Mouse (Mus musculus) hindbrain, embryonic 14.5 days (tissue): ENCODE data around the gene Txndc12. TPM values are rescaled to one million over a fixed set of nuclear protein-coding genes. Genes with fewer than 3 reads are reported as not detected.

Experiments
- ATAC-seq: fragments of 200-750 bp; cut with Nextera tagmentation; 2 replicates; pipeline ENCODE4 v1.8.0; 2017; ENCODE audit warnings: moderate number of reproducible peaks, mild to moderate bottlenecking, moderate TSS enrichment, moderate library complexity; ENCODE audit not compliant: low FRiP score
- DNase-seq: peaks from one replicate; pipeline ENCODE4 v3.0.0-alpha.2; 2015; ENCODE audit warnings: low spot score
- H3K27ac ChIP-seq: fragments of 300-500 bp; sonication (generic); 2 replicates; pipeline ENCODE4 v1.5.1; 2014; ENCODE audit warnings: mild to moderate bottlenecking, moderate library complexity
- H3K27me3 ChIP-seq: fragments of 300-500 bp; sonication (generic); 2 replicates; pipeline ENCODE4 v1.6.1; 2014; ENCODE audit warnings: mild to moderate bottlenecking, low read length, mixed read lengths; ENCODE audit not compliant: control insufficient read depth, insufficient read depth
- H3K36me3 ChIP-seq: fragments of 300-500 bp; sonication (generic); replicated peaks from 2 replicates; pipeline ENCODE4 v1.6.1; 2014; ENCODE audit not compliant: control insufficient read depth, insufficient read depth
- H3K4me1 ChIP-seq: fragments of 300-500 bp; sonication (generic); replicated peaks from 2 replicates; pipeline ENCODE4 v1.6.1; 2014; ENCODE audit warnings: antibody characterized with exemption, low read length, mixed read lengths; ENCODE audit not compliant: control insufficient read depth, insufficient read depth
- H3K4me2 ChIP-seq: fragments of 300-500 bp; sonication (generic); replicated peaks from 2 replicates; pipeline ENCODE4 v1.6.1; 2014; ENCODE audit warnings: mild to moderate bottlenecking, moderate library complexity
- H3K4me3 ChIP-seq: fragments of 300-500 bp; sonication (generic); replicated peaks from 2 replicates; pipeline ENCODE4 v1.5.1; 2014; ENCODE audit warnings: mild to moderate bottlenecking, low read length
- H3K9ac ChIP-seq: fragments of 300-500 bp; sonication (generic); 2 replicates; pipeline ENCODE4 v1.6.1; 2014
- H3K9me3 ChIP-seq: fragments of 300-500 bp; sonication (generic); 2 replicates; pipeline ENCODE4 v1.6.1; 2016; ENCODE audit warnings: low read length; ENCODE audit not compliant: control insufficient read depth
- WGBS: fragments of 180-500 bp; shearing (Covaris S2); extraction: QIAGEN DNeasy Blood & Tissue Kit; methylation state at CpG from one replicate; pipeline ENCODE4 v1.1.7; 2014; 5-methylcytosine and 5-hydroxymethylcytosine counted together
- polyA plus RNA-seq: library from polyadenylated mRNA; unstranded; fragments of >200 nt; fragmentation: Nextera tagmentation; extraction: Ambion mirVana; gene quantifications from 2 replicates; pipeline ENCODE4 v1.2.1, GENCODE M21; 2014

Txndc12 gene
- polyA plus RNA-seq = 73.6 and 77.4 TPM in 2 replicates

- Histone ChIP-seq H3K4me3 (peak within 1 kb of the TSS; percentile 92), H3K36me3 (peaks cover 11% of the 10 kb centered on the region), H3K4me1 (peaks cover 37% of the 10 kb centered on the region), H3K4me2 (peak within 1 kb of the TSS; percentile 89), H3K27me3 (no peaks in the 10 kb centered on the region), H3K9me3 (no peaks in the 10 kb centered on the region), H3K27ac (peak within 1 kb of the TSS; percentile 95), H3K9ac (peak within 1 kb of the TSS; percentile 98)
- ATAC-seq = peak; percentile 81
- DNase-seq = peak; percentile 92
- under 1% methylated on average over 34 of the region's 34 CpGs for WGBS
Measured at GRCm38 (mm10) chr4:108834115-108834970, at the start of gene Txndc12. Txndc12 (plus strand) TSS chr4:108834601.

GRCm38 (mm10) chr4:108789258-108789936 lies 45.0 kb upstream of the Txndc12 start:
- Histone ChIP-seq H3K36me3 (no peaks in the 10 kb centered on the region), H3K4me1 (no peaks in the 10 kb centered on the region), H3K27me3 (no peaks in the 10 kb centered on the region), H3K9ac (no peak overlapping the region), H3K4me2 (no peak overlapping the region), H3K4me3 (no peak overlapping the region), H3K27ac (no peak overlapping the region), H3K9me3 (no peaks in the 10 kb centered on the region)
- ATAC-seq = no peak
- no peak for DNase-seq
- 78% methylated on average over 6 of the region's 6 CpGs for WGBS

GRCm38 (mm10) chr4:108790507-108790906 lies 43.9 kb upstream of the Txndc12 start:
- 79% methylated on average over 1 of the region's 1 CpGs for WGBS
- H3K9ac ChIP-seq = no peak overlapping the region

GRCm38 (mm10) chr4:108793941-108794340 lies 40.5 kb upstream of the Txndc12 start:
- Histone ChIP-seq H3K36me3 (no peaks in the 10 kb centered on the region), H3K27ac (no peak overlapping the region), H3K4me3 (no peak overlapping the region), H3K27me3 (no peaks in the 10 kb centered on the region), H3K4me1 (no peaks in the 10 kb centered on the region), H3K4me2 (no peak overlapping the region), H3K9me3 (no peaks in the 10 kb centered on the region), H3K9ac (no peak overlapping the region)
- ATAC-seq = no peak
- WGBS = 72% methylated on average over 1 of the region's 1 CpGs
- no peak for DNase-seq

More at GRCm38 (mm10) chr4:108790507-108790906, 43.9 kb upstream of the Txndc12 start:
- Histone ChIP-seq H3K27ac (no peak overlapping the region), H3K36me3 (no peaks in the 10 kb centered on the region), H3K4me2 (no peak overlapping the region), H3K4me1 (no peaks in the 10 kb centered on the region), H3K9me3 (no peaks in the 10 kb centered on the region), H3K4me3 (no peak overlapping the region), H3K27me3 (no peaks in the 10 kb centered on the region)
- ATAC-seq (no peak), DNase-seq (no peak)

- Histone ChIP-seq H3K27ac (no peak overlapping the region), H3K36me3 (no peaks in the 10 kb centered on the region), H3K4me1 (no peaks in the 10 kb centered on the region), H3K27me3 (no peaks in the 10 kb centered on the region), H3K9me3 (no peaks in the 10 kb centered on the region), H3K4me3 (no peak overlapping the region), H3K4me2 (no peak overlapping the region), H3K9ac (no peak overlapping the region)
- DNase-seq (no peak), ATAC-seq (no peak)
- 55% methylated on average over 4 of the region's 4 CpGs for WGBS
Measured at GRCm38 (mm10) chr4:108796701-108797100, 37.7 kb upstream of the Txndc12 start.

GRCm38 (mm10) chr4:108798083-108798830 lies 36.1 kb upstream of the Txndc12 start:
- no peaks in the 10 kb centered on the region for H3K27me3 ChIP-seq
- ATAC-seq = peak; percentile 24; the same call in 1 of the 2 replicates
- H3K4me3 ChIP-seq = no peak overlapping the region
- no peaks in the 10 kb centered on the region for H3K36me3 ChIP-seq
- no peak overlapping the region for H3K27ac ChIP-seq
- WGBS = 58% methylated on average over 2 of the region's 2 CpGs
- peak; percentile 79 for DNase-seq
- no peak overlapping the region for H3K4me2 ChIP-seq
- no peaks in the 10 kb centered on the region for H3K4me1 ChIP-seq
- no peaks in the 10 kb centered on the region for H3K9me3 ChIP-seq
- no peak overlapping the region for H3K9ac ChIP-seq

GRCm38 (mm10) chr4:108803535-108803934 lies 30.9 kb upstream of the Txndc12 start:
- Histone ChIP-seq H3K27ac (no peak overlapping the region), H3K9ac (no peak overlapping the region), H3K27me3 (no peaks in the 10 kb centered on the region), H3K9me3 (no peaks in the 10 kb centered on the region), H3K4me2 (no peak overlapping the region), H3K4me3 (no peak overlapping the region), H3K4me1 (no peaks in the 10 kb centered on the region), H3K36me3 (no peaks in the 10 kb centered on the region)
- ATAC-seq (no peak), DNase-seq (no peak)
- 85% methylated on average over 2 of the region's 2 CpGs for WGBS

- ATAC-seq = no peak
- H3K27ac ChIP-seq = no peak overlapping the region
- no peak for DNase-seq
- no peak overlapping the region for H3K9ac ChIP-seq
- no peaks in the 10 kb centered on the region for H3K9me3 ChIP-seq
- H3K27me3 ChIP-seq = no peaks in the 10 kb centered on the region
- H3K4me1 ChIP-seq = no peaks in the 10 kb centered on the region
- H3K4me2 ChIP-seq = no peak overlapping the region
- WGBS = 74% methylated on average over 4 of the region's 4 CpGs
- peaks cover 7% of the 10 kb centered on the region for H3K36me3 ChIP-seq
- no peak overlapping the region for H3K4me3 ChIP-seq
Measured at GRCm38 (mm10) chr4:108811142-108811541, 23.3 kb upstream of the Txndc12 start.

GRCm38 (mm10) chr4:108811550-108811949 lies 22.9 kb upstream of the Txndc12 start:
- 65% methylated on average over 6 of the region's 6 CpGs for WGBS
- no peak overlapping the region for H3K27ac ChIP-seq
- ATAC-seq = no peak
- peaks cover 7% of the 10 kb centered on the region for H3K36me3 ChIP-seq
- no peak overlapping the region for H3K4me3 ChIP-seq
- H3K4me1 ChIP-seq = no peaks in the 10 kb centered on the region
- DNase-seq = no peak
- H3K4me2 ChIP-seq = no peak overlapping the region
- H3K9me3 ChIP-seq = no peaks in the 10 kb centered on the region
- no peak overlapping the region for H3K9ac ChIP-seq
- H3K27me3 ChIP-seq = no peaks in the 10 kb centered on the region
